Mouse (Mus musculus): ENCODE data around the gene Apoa2. TPM values are rescaled to one million over a fixed set of nuclear protein-coding genes. Genes with fewer than 3 reads are reported as not detected.
A peak's percentile ranks its signal among the peaks of the same experiment; 100 is the strongest.

Apoa2 gene
- polyA plus RNA-seq, 1 experiment, result 3.7 TPM

GRCm38 (mm10) chr1:171209409-171209808, 15.4 kb upstream of the Apoa2 start:
- no peak for DNase-seq (ENCODE audit: low read depth)
- TF ChIP-seq CTCF (IDR thresholded peaks at IDR 0.05; ENCODE audit: borderline replicate concordance, extremely low read depth, insufficient read depth, insufficient read length) (no peak), POLR2A (IDR thresholded peaks at IDR 0.05; ENCODE audit: borderline replicate concordance, extremely low read depth, insufficient read depth, insufficient read length, poor library complexity, severe bottlenecking) (no peak)

- DNase-seq (ENCODE audit: low read depth), result no peak
- TF ChIP-seq CTCF (IDR thresholded peaks at IDR 0.05; ENCODE audit: borderline replicate concordance, extremely low read depth, insufficient read depth, insufficient read length), result no peak
- no peak for TF ChIP-seq POLR2A (IDR thresholded peaks at IDR 0.05; ENCODE audit: borderline replicate concordance, extremely low read depth, insufficient read depth, insufficient read length, poor library complexity, severe bottlenecking)
Measured at GRCm38 (mm10) chr1:171212854-171213253, 12.0 kb upstream of the Apoa2 start.

GRCm38 (mm10) chr1:171213801-171214496, 10.9 kb upstream of the Apoa2 start, which contains the start of gene Nr1i3:
Nr1i3 (plus strand) TSS chr1:171213970.
- no peak for TF ChIP-seq CTCF (IDR thresholded peaks at IDR 0.05; ENCODE audit: borderline replicate concordance, extremely low read depth, insufficient read depth, insufficient read length)
- no peak for TF ChIP-seq POLR2A (IDR thresholded peaks at IDR 0.05; ENCODE audit: borderline replicate concordance, extremely low read depth, insufficient read depth, insufficient read length, poor library complexity, severe bottlenecking)
- no peak for DNase-seq (ENCODE audit: low read depth)

- TF ChIP-seq POLR2A (IDR thresholded peaks at IDR 0.05; ENCODE audit: borderline replicate concordance, extremely low read depth, insufficient read depth, insufficient read length, poor library complexity, severe bottlenecking), result no peak
- no peak for TF ChIP-seq CTCF (IDR thresholded peaks at IDR 0.05; ENCODE audit: borderline replicate concordance, extremely low read depth, insufficient read depth, insufficient read length)
Measured at GRCm38 (mm10) chr1:171216241-171216955, 8.5 kb upstream of the Apoa2 start.

GRCm38 (mm10) chr1:171220871-171221270, 4.0 kb upstream of the Apoa2 start:
- no peak for TF ChIP-seq POLR2A (IDR thresholded peaks at IDR 0.05; ENCODE audit: borderline replicate concordance, extremely low read depth, insufficient read depth, insufficient read length, poor library complexity, severe bottlenecking)
- peak; percentile 90 for TF ChIP-seq CTCF (IDR thresholded peaks at IDR 0.05; ENCODE audit: borderline replicate concordance, extremely low read depth, insufficient read depth, insufficient read length)
- peak; percentile 92 for DNase-seq (ENCODE audit: low read depth)

More at GRCm38 (mm10) chr1:171216241-171216955, 8.5 kb upstream of the Apoa2 start:
- DNase-seq (ENCODE audit: low read depth), result no peak

- DNase-seq (ENCODE audit: low read depth), result peak; percentile 13
- no peak for TF ChIP-seq POLR2A (IDR thresholded peaks at IDR 0.05; ENCODE audit: borderline replicate concordance, extremely low read depth, insufficient read depth, insufficient read length, poor library complexity, severe bottlenecking)
- TF ChIP-seq CTCF (IDR thresholded peaks at IDR 0.05; ENCODE audit: borderline replicate concordance, extremely low read depth, insufficient read depth, insufficient read length), result no peak
Measured at GRCm38 (mm10) chr1:171221281-171222193, 3.3 kb upstream of the Apoa2 start.

GRCm38 (mm10) chr1:171222238-171223155, 2.4 kb upstream of the Apoa2 start, which contains the start of gene Tomm40l:
Tomm40l (minus strand) TSS chr1:171222514.
- DNase-seq (ENCODE audit: low read depth), result peak; percentile 99
- TF ChIP-seq POLR2A (IDR thresholded peaks at IDR 0.05; ENCODE audit: borderline replicate concordance, extremely low read depth, insufficient read depth, insufficient read length, poor library complexity, severe bottlenecking) (peak; percentile 36; the same call in 1 of the 2 replicates), CTCF (IDR thresholded peaks at IDR 0.05; ENCODE audit: borderline replicate concordance, extremely low read depth, insufficient read depth, insufficient read length) (peak; percentile 51; the same call in 1 of the 2 replicates)

- no peak for DNase-seq (ENCODE audit: low read depth)
- TF ChIP-seq CTCF (IDR thresholded peaks at IDR 0.05; ENCODE audit: borderline replicate concordance, extremely low read depth, insufficient read depth, insufficient read length) (no peak), POLR2A (IDR thresholded peaks at IDR 0.05; ENCODE audit: borderline replicate concordance, extremely low read depth, insufficient read depth, insufficient read length, poor library complexity, severe bottlenecking) (no peak)
Measured at GRCm38 (mm10) chr1:171223168-171223567, 1.7 kb upstream of the Apoa2 start.

GRCm38 (mm10) chr1:171223796-171224195, 1.1 kb upstream of the Apoa2 start:
- no peak for TF ChIP-seq POLR2A (IDR thresholded peaks at IDR 0.05; ENCODE audit: borderline replicate concordance, extremely low read depth, insufficient read depth, insufficient read length, poor library complexity, severe bottlenecking)
- TF ChIP-seq CTCF (IDR thresholded peaks at IDR 0.05; ENCODE audit: borderline replicate concordance, extremely low read depth, insufficient read depth, insufficient read length), result no peak
- no peak for DNase-seq (ENCODE audit: low read depth)

GRCm38 (mm10) chr1:171226780-171227179, 1.9 kb downstream of the Apoa2 start:
- TF ChIP-seq CTCF (IDR thresholded peaks at IDR 0.05; ENCODE audit: borderline replicate concordance, extremely low read depth, insufficient read depth, insufficient read length), result no peak
- no peak for TF ChIP-seq POLR2A (IDR thresholded peaks at IDR 0.05; ENCODE audit: borderline replicate concordance, extremely low read depth, insufficient read depth, insufficient read length, poor library complexity, severe bottlenecking)
- DNase-seq (ENCODE audit: low read depth), result no peak

Data from brain, embryonic 14.5 days (tissue).